Mouse (Mus musculus) A20 (cell line): ENCODE measurements around the gene Atp6v1g1.

Experiments
- DNase-seq: peaks from one replicate; pipeline ENCODE4 v3.0.0-alpha.2; 2011; ENCODE audit warnings: low read depth, low spot score

The Atp6v1g1 gene

GRCm38 (mm10) chr4:63544494-63545230, at the start of gene Atp6v1g1:
Gene Atp6v1g1, plus strand, starts transcription at chr4:63544772.
- peak; percentile 96 for DNase-seq

GRCm38 (mm10) chr4:63494967-63495914, 49.3 kb upstream of the Atp6v1g1 start:
- peak; percentile 77 for DNase-seq

DNA sequence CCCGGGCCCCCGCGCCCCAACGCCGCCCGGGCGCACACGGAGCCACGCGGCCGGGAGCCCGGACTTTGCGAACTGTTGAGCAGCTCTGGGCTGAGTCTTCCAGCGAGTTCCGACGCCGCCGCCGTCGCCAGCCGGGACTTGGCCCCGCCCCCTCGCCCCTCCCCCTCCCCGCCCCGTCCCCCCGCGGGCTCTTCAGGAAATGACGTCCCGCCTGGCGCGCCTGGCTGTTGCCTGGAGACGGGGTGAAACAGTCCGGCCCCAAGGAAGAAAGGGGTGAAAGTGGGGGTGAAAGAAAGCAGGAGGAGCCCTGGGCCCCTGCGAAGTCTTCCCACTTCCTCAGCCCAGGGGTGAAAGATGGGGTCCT, 48.7 kb upstream of the Atp6v1g1 start, which contains the start of gene Whrn:
TSS of gene Whrn (minus strand) at position 77 of the 364 bp plus-strand sequence.
- peak; percentile 84 for DNase-seq

DNA sequence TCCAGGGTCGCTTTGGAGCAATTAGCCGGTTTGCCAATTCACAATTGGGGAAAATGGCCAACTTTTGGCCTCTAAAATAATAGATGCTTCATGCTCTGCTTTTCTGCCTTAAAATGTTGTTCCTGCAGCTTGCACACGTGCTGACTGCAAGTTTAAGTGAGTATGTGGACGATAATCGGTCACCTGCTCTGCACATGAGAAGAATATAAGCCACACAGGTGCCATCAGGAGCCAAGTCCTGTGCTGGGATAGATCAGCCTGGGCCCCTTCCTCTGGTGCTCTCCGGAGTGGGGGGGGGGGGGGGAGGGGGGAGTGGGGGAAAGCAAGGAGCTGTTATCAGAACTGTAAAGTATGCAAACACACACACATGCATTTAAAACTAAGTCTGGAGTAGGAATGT, 48.3 kb upstream of the Atp6v1g1 start:
- no peak for DNase-seq

GRCm38 (mm10) chr4:63498346-63498745, 46.2 kb upstream of the Atp6v1g1 start:
- peak; percentile 59 for DNase-seq

DNA sequence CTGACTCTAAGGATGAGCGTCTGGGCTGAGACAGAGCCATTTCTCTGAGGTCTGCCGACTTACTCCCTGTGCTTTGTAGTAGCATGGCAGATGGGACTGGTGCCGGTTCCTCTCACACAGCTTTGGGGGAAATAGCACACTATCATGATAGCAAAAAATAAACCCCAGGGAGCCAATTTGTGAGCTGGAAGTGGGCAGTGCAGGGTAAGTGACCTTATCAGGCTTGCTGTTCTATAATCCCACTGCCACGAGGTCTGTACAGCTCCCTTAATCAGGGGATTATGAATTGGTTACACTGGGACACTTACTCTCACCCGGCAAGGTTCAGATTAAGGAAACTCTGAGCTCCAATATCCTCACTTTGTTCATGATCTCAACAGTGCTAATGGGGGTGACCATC, 43.5 kb upstream of the Atp6v1g1 start:
- no peak for DNase-seq

- no peak for DNase-seq
Observed at GRCm38 (mm10) chr4:63503949-63504348, 40.6 kb upstream of the Atp6v1g1 start.

GRCm38 (mm10) chr4:63507478-63507877, 37.1 kb upstream of the Atp6v1g1 start:
- no peak for DNase-seq

DNA sequence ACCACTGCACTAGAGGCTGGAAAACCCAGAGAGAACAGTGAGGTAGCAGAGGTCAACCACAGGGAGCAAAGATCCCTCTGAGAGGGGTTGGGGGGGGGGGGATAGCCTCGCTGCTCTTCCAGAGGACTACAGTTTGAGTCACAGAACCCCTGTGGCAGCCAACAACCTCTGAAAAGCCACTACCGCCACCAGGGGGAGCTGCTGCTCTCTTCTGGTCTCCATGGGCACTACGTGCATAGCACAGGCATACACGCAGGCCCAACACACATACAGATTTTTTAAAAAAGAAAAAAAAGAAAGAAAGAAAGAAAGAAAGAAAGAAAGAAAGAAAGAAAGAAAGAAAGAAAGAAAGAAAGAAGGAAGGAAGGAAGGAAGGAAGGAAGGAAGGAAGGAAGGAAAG, 36.3 kb upstream of the Atp6v1g1 start:
- DNase-seq = peak; percentile 78

GRCm38 (mm10) chr4:63512921-63513320, 31.7 kb upstream of the Atp6v1g1 start:
- DNase-seq = no peak

DNA sequence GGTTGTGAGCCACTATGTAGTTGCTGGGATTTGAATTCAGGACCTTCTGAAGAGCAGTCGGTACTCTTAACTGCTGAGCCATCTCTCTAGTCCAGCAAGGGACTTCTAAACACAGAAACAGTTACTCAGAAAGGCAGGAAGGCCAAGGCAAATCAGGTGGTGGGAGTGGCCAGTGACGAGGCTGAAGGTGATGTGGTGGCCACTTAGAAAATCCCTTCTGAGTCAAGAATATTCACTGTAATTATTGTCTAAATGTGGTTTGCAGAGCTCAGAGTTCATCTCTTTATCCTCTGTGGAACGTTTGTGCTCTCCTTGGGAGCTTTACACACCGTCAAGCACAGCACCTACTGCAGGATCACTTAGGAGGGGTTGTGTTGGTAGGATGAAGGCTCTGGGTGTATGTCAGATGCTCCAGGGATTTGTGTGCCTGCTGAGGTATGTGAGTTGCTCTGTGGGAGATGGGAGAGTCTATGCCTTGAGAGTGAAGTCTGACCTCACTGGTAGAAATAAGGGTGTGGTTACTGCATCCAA, 30.1 kb upstream of the Atp6v1g1 start:
- peak; percentile 37 for DNase-seq

DNA sequence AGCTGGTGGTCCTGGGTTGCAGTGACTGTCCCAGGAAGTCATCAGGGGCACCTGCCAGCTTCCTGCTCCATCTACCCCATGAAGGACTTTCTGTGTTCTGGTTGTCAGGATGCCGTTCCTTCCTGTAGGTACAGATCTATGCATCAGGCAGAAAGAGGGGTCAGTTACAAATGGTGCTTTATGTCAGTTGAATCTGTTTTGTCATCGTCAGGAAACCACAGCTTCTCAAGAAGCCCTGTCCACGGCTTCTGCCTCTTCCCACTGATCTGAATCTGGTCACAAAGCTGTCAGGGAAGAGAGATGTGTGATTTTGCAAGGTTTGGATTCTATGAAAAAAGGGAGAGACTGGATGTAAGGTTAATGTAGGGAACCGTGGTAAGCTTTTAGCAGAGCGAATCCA, 29.6 kb upstream of the Atp6v1g1 start:
- DNase-seq = no peak

DNA sequence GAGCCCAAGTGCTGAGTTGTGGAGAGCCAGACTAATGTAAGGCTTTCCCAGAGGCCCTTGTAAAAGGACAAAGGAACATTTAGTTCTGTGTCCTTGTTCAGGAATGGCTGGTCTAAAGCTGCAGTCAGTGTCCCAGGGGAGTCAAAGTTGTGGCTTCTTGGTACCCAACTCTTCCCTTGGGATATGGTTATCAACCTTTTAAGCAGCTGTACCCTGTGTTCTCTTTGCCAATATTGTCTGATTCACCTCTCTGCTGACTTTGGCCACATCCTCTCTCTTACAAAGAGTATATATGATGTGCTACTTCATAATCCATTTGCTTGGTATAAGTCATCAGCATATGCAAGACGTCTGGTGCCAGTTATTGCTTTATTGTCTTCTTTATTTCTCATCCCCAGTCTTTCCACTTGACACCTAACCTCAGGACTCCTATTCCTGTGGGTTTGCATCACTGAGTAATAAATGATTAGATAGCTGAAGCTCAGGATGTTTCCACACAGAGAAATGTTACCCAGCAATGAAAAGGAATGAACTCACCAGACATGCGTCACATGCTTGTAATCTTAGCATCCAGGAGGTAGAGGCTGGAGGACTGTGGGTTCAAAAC, 22.7 kb upstream of the Atp6v1g1 start:
- no peak for DNase-seq

GRCm38 (mm10) chr4:63525514-63525913, 19.1 kb upstream of the Atp6v1g1 start:
- DNase-seq = no peak

DNA sequence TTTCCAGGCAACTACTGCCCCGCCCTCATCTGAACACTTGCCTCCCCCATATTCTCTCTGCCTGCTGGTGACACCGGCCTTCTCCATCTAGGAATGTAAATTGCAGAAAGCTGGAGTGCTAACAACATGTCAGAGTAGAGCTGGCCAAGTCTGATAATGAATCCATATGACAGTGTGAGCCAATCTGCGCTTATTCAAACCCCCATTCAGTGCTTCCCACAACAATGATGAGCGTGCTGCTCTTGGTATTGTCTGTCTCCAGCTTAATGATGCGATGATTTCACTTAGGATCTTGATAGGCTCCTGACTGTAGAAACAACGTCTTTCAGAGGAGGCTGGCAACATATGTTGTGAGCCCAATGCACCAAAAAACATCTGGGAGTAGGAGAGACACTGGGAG, 15.6 kb upstream of the Atp6v1g1 start:
- no peak for DNase-seq

- DNase-seq = no peak
Observed at GRCm38 (mm10) chr4:63530409-63530808, 14.2 kb upstream of the Atp6v1g1 start.

DNA sequence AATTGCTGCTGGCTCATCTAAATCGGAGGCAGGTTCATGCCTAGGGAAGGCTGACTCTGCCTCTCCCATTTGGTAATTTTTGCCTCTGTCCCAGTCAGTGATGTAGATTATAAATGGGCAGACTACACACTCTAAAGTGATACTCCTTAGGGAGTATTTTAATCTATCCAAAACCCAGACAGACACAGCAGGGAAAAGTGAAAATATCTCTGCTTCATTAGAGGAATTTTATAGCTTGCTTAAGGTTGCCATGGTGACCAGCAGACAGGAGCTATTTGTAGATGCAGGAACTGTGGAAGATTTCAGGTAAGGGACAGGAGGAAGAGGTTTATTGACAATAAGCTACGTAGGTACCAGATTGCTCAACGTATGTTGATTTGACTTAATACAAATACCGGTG, 7.0 kb upstream of the Atp6v1g1 start:
- DNase-seq = no peak

DNA sequence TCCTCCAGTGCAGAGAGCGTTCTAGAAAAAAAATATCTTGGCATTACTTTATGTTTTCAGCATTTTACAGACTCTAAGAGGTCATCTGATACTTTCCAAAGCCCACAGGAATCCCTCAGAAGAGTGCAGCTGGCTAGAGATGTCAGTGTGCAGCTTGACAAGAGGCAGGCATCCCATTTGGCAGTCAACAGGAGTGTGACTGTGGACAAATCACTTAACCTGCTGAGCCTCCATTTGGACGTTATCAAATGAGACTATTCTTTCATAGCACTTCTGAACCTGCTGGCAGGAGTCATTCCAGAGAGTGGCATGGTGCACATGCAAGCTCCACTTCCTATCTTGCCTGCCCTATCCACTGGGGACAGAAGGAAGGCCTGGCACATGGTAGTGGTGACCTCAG, 2.4 kb upstream of the Atp6v1g1 start:
- DNase-seq = no peak

DNA sequence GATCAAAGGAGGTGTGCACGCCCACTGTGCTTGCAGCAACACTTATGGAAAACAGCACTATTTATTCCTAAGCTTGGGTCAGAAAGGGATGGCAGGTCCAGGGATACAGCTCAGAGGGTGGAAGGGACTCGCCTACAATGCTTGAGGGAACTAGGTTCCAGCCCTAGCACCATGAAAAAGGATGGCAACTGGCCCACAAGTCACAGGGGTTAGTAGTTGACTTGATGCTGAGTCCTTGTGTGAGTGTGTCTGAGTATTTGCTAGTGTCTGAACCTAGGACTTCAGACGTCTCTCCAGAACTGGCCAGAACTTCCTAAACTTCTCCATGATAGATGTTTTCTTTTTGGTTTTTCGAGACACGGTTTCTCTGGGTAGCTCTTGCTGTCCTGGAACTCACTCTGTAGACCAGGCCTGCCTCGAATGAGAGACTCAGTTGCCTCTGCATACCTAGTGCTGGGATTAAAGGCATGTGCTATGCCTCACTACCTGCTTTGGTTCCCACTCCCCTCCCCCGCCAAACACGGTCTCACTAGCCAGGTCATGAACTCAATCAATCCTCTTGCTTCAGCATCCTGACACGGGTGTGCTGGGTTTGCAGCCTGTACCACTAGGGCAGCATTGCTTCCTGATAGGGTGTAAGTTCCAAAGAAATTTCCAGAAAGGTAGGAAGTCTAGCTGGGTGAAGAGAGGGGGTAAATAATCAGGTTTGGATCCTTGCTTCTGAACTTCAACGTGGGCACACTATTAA, 652 bp upstream of the Atp6v1g1 start:
- DNase-seq = no peak

DNA sequence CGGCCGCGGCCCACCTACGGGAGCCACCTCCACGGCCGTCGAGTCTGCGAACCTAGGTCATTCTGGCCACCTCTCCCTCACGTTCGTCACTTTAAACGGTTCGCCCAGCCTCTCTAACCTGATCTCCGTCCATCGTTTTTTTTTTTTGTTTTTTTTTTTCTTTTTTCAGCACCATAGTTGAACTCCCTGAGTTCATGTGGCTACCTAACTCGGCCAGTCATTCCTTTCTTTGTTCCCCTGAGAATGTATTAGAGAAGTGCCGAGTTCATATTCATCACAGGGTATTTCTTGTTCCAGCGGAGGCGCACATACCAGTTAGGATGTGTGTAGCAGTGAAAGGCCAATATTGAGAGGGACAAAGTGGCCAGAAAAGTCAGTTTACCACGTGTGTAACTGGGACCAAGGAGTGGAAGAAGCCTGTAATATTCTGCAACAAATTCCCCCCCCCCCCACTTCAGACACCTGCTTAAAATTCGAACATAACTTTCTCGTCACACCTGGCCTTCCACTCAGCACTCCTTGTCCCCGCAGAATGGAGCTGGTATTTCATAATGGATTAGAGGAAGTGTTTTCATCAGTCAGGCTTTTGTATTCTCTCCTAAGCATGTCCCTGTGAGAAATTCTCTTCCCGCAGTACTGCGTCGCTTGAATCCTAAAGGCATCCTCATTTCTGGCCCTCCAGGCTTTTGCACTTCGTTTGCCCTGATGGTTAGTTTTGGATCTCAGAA, 823 bp downstream of the Atp6v1g1 start:
- DNase-seq = no peak
